18 mouse cellular contexts compared by ENCODE assay signal in genomic region chr7:29563006-29563405, GRCm38 (mm10). TPM values are rescaled to one million over a fixed set of nuclear protein-coding genes. Genes with fewer than 3 reads are reported as not detected.
A peak's percentile ranks its signal among the peaks of the same experiment; 100 is the strongest.
DNase-seq lines count a peak whose midpoint lies in the region.
"Had no signal": no experiment of that assay in that cellular context is flagged by ENCODE, and none has a peak within 500 bp of the region (broad histone marks: within the 10 kb centered on the region; RNA-seq: fewer than 3 reads in every experiment).

No protein-coding gene starts in this region.

- DNase-seq in adrenal gland, adult 2 months, result peak; percentile 9
- DNase-seq in adrenal gland, postnatal 25 days, result no peak
- DNase-seq in adrenal gland, postnatal 10 days, result peak; percentile 14
- no peak for DNase-seq in adrenal gland, adult 18-20 months (ENCODE audit: low spot score in 2 of 2)
- DNase-seq in adrenal gland, postnatal 14 days, result peak; percentile 54
- no peak for DNase-seq in adrenal gland, postnatal 4 days (ENCODE audit: low spot score in 2 of 2)
- DNase-seq in heart, adult 11 months, result peak; percentile 59
- DNase-seq in heart, postnatal 4 days, result no peak
- DNase-seq: adrenal gland, adult 8-10 months; B cell, adult 2 months; cerebellum, adult 11 months; cerebellum, adult 11-12 months; cerebellum, adult 18-20 months; cerebellum, adult 2 months; cerebellum, adult 8-10 months; cerebellum, adult 9-10 months; cerebellum, adult 9-11 months; cerebellum, postnatal 10 days had no signal

RNA-seq across cellular contexts. Expression of gene Sipa1l3, which starts 44.6 kb away (rescaled TPM):
- 10 to 100 TPM; 27.1 to 57.8 TPM for total RNA-seq in adrenal gland, adult 2 months (2021)
- 69.8 and 77.7 TPM in 2 replicates for polyA plus RNA-seq in adrenal gland, adult 2 months (2012; rRNA removed)
- total RNA-seq in adrenal gland, postnatal 25 days (2021), result 36.3 and 36.6 TPM in 2 replicates
- 10 to 100 TPM; 26.9 to 47.2 TPM for total RNA-seq in adrenal gland, postnatal 10 days (2021)
- 10 to 100 TPM; 23.5 to 42.5 TPM for total RNA-seq in adrenal gland, adult 18-20 months (2021)
- total RNA-seq in adrenal gland, postnatal 14 days (2021), result 29.2 and 30.5 TPM in 2 replicates
- 10 to 100 TPM; 67.4 to 86.4 TPM for total RNA-seq in adrenal gland, postnatal 4 days (2021)
- 10 to 100 TPM; 13.8 to 17.7 TPM for total RNA-seq in heart, postnatal 4 days (2021)

Comparison
In these comparisons a context has a peak if more than half of its experiments do, and no peak if none do; other contexts are left out.
1. DNase-seq: peak in adrenal gland, adult 2 months (single experiment), adrenal gland, postnatal 10 days (single experiment), adrenal gland, postnatal 14 days (single experiment) and heart, adult 11 months (single experiment); none in adrenal gland, postnatal 25 days (single experiment), adrenal gland, adult 18-20 months (0 of 2), adrenal gland, postnatal 4 days (0 of 2) and heart, postnatal 4 days (single experiment).